Mouse (Mus musculus): Measurements from ENCODE around the gene H2-Eb1. TPM values are rescaled to one million over a fixed set of nuclear protein-coding genes. Genes with fewer than 3 reads are reported as not detected.

Gene H2-Eb1
- polyA plus RNA-seq, 1 experiment from 2014 or later: 0.63 TPM

GRCm38 (mm10) chr17:34345486-34345885 lies 39.8 kb downstream of the H2-Eb1 start:
- 81% methylated on average over 7 of the region's 7 CpGs for WGBS
- no peak for DNase-seq (ENCODE audit: low spot score)
- H3K27me3 ChIP-seq (replicated peaks; ENCODE audit: control insufficient read depth, insufficient read depth, low read length): no peaks in the 10 kb centered on the region; the same call in 1 of the 2 replicates
- H3K27ac ChIP-seq (ENCODE audit: low read depth, low read length): no peak overlapping the region
- no peaks in the 10 kb centered on the region for H3K9me3 ChIP-seq (ENCODE audit: control insufficient read depth, low read length)
- no peak overlapping the region for H3K4me2 ChIP-seq
- no peak overlapping the region for H3K9ac ChIP-seq (ENCODE audit: low read depth, low read length)
- H3K4me3 ChIP-seq (ENCODE audit: low read depth, low read length): no peak overlapping the region
- H3K4me1 ChIP-seq (replicated peaks; ENCODE audit: control insufficient read depth, insufficient read depth, low read length): no peaks in the 10 kb centered on the region
- no peak for ATAC-seq (replicated peaks; ENCODE audit: low FRiP score)
- no peaks in the 10 kb centered on the region for H3K36me3 ChIP-seq (ENCODE audit: control insufficient read depth, insufficient read depth, low read length)

GRCm38 (mm10) chr17:34346041-34346440 lies 40.4 kb downstream of the H2-Eb1 start:
- Histone ChIP-seq H3K4me2 (no peak overlapping the region), H3K4me3 (ENCODE audit: low read depth, low read length) (no peak overlapping the region), H3K27ac (ENCODE audit: low read depth, low read length) (no peak overlapping the region), H3K9me3 (ENCODE audit: control insufficient read depth, low read length) (no peaks in the 10 kb centered on the region), H3K4me1 (replicated peaks; ENCODE audit: control insufficient read depth, insufficient read depth, low read length) (no peaks in the 10 kb centered on the region), H3K36me3 (ENCODE audit: control insufficient read depth, insufficient read depth, low read length) (no peaks in the 10 kb centered on the region), H3K9ac (ENCODE audit: low read depth, low read length) (no peak overlapping the region), H3K27me3 (replicated peaks; ENCODE audit: control insufficient read depth, insufficient read depth, low read length) (no peaks in the 10 kb centered on the region; the same call in 1 of the 2 replicates)
- ATAC-seq (replicated peaks; ENCODE audit: low FRiP score) (no peak), DNase-seq (ENCODE audit: low spot score) (no peak)
- WGBS: 52% methylated on average over 3 of the region's 3 CpGs

DNA sequence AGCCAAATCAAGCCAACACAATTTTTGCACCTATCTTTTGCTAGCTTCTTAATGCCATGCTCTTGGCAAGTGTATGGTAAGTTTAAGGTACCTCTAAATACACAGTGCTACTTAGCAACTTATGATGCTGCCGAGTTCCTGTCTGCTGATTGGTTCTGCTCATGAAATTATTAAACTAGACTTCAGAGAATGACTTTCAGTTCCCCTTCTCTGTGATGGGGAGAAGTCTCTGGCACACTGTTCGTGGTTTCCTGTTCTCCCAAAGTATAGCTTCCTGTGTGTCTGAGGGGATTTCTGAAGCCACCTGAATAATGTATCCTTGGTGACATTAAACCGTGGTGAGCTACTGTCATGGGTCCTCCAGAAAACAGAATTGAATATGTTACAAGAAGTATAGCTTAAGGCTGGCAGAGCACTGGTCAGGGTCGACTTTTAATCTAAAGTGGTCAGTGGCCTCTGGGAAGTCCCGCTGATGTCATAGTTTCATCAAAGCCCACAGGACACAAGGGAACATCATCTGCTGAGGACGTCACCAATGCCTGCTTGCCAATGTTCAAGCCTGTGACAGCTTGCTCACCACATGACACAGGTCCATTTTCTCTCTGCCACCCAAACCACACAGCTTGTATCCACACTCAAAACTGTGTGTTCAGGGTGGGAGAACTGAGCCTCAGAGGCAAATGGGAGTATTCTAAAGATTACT lies 42.1 kb downstream of the H2-Eb1 start:
- Histone ChIP-seq H3K4me3 (ENCODE audit: low read depth, low read length) (no peak overlapping the region), H3K9me3 (ENCODE audit: control insufficient read depth, low read length) (no peaks in the 10 kb centered on the region), H3K36me3 (ENCODE audit: control insufficient read depth, insufficient read depth, low read length) (no peaks in the 10 kb centered on the region), H3K9ac (ENCODE audit: low read depth, low read length) (no peak overlapping the region), H3K27me3 (replicated peaks; ENCODE audit: control insufficient read depth, insufficient read depth, low read length) (no peaks in the 10 kb centered on the region), H3K4me1 (replicated peaks; ENCODE audit: control insufficient read depth, insufficient read depth, low read length) (no peaks in the 10 kb centered on the region), H3K27ac (ENCODE audit: low read depth, low read length) (no peak overlapping the region), H3K4me2 (no peak overlapping the region)
- DNase-seq (ENCODE audit: low spot score) (no peak), ATAC-seq (replicated peaks; ENCODE audit: low FRiP score) (no peak)
- WGBS: 50% methylated on average over 6 of the region's 6 CpGs

- Histone ChIP-seq H3K9me3 (ENCODE audit: control insufficient read depth, low read length) (no peaks in the 10 kb centered on the region), H3K4me2 (no peak overlapping the region), H3K27ac (ENCODE audit: low read depth, low read length) (no peak overlapping the region), H3K36me3 (ENCODE audit: control insufficient read depth, insufficient read depth, low read length) (no peaks in the 10 kb centered on the region), H3K4me1 (replicated peaks; ENCODE audit: control insufficient read depth, insufficient read depth, low read length) (no peaks in the 10 kb centered on the region), H3K9ac (ENCODE audit: low read depth, low read length) (no peak overlapping the region), H3K4me3 (ENCODE audit: low read depth, low read length) (no peak overlapping the region), H3K27me3 (replicated peaks; ENCODE audit: control insufficient read depth, insufficient read depth, low read length) (no peaks in the 10 kb centered on the region)
- WGBS: 6% methylated on average over 4 of the region's 4 CpGs
- DNase-seq (ENCODE audit: low spot score): peak; percentile 60
- no peak for ATAC-seq (replicated peaks; ENCODE audit: low FRiP score)
Observed at GRCm38 (mm10) chr17:34349429-34349828, 43.8 kb downstream of the H2-Eb1 start.

DNA sequence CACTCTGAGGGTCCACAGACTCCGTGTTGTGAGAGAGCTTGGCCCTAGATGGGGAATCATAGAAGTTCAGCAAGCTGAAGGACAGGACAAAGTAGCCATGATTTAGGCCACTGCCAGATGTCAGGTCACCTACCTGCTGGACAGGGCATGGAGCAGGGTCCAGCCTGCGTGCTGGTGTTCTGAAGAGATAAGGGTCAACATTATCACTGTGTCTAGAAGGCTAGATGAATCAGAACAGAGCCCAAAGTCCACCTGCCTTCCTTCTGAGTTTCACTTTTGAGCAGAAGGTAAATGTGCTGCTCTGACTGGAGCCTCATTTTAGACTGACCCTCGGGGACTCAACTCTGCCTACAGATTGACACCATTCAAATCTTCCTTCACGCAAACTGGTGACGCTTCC lies 48.9 kb downstream of the H2-Eb1 start, which contains the start of gene Btnl2:
Btnl2 (plus strand) TSS at position 284 of the 400 bp plus-strand sequence.
- no peak for DNase-seq (ENCODE audit: low spot score)
- Histone ChIP-seq H3K4me3 (ENCODE audit: low read depth, low read length) (no peak within 1 kb of the TSS), H3K27ac (ENCODE audit: low read depth, low read length) (no peak within 1 kb of the TSS), H3K4me2 (no peak within 1 kb of the TSS), H3K9ac (ENCODE audit: low read depth, low read length) (no peak within 1 kb of the TSS), H3K9me3 (ENCODE audit: control insufficient read depth, low read length) (no peaks in the 10 kb centered on the region), H3K4me1 (replicated peaks; ENCODE audit: control insufficient read depth, insufficient read depth, low read length) (no peaks in the 10 kb centered on the region), H3K36me3 (ENCODE audit: control insufficient read depth, insufficient read depth, low read length) (no peaks in the 10 kb centered on the region), H3K27me3 (replicated peaks; ENCODE audit: control insufficient read depth, insufficient read depth, low read length) (peaks cover 4% of the 10 kb centered on the region; the same call in 1 of the 2 replicates)
- no peak for ATAC-seq (replicated peaks; ENCODE audit: low FRiP score)
- WGBS: 78% methylated on average over 5 of the region's 5 CpGs

GRCm38 (mm10) chr17:34354940-34355339 lies 49.3 kb downstream of the H2-Eb1 start:
- Histone ChIP-seq H3K4me1 (replicated peaks; ENCODE audit: control insufficient read depth, insufficient read depth, low read length) (no peaks in the 10 kb centered on the region), H3K27me3 (replicated peaks; ENCODE audit: control insufficient read depth, insufficient read depth, low read length) (peaks cover 4% of the 10 kb centered on the region; the same call in 1 of the 2 replicates), H3K27ac (ENCODE audit: low read depth, low read length) (no peak overlapping the region), H3K36me3 (ENCODE audit: control insufficient read depth, insufficient read depth, low read length) (no peaks in the 10 kb centered on the region), H3K4me2 (no peak overlapping the region), H3K9me3 (ENCODE audit: control insufficient read depth, low read length) (no peaks in the 10 kb centered on the region), H3K9ac (ENCODE audit: low read depth, low read length) (no peak overlapping the region), H3K4me3 (ENCODE audit: low read depth, low read length) (no peak overlapping the region)
- DNase-seq (ENCODE audit: low spot score) (no peak), ATAC-seq (replicated peaks; ENCODE audit: low FRiP score) (no peak)
- WGBS: 65% methylated on average over 1 of the region's 1 CpGs

DNA sequence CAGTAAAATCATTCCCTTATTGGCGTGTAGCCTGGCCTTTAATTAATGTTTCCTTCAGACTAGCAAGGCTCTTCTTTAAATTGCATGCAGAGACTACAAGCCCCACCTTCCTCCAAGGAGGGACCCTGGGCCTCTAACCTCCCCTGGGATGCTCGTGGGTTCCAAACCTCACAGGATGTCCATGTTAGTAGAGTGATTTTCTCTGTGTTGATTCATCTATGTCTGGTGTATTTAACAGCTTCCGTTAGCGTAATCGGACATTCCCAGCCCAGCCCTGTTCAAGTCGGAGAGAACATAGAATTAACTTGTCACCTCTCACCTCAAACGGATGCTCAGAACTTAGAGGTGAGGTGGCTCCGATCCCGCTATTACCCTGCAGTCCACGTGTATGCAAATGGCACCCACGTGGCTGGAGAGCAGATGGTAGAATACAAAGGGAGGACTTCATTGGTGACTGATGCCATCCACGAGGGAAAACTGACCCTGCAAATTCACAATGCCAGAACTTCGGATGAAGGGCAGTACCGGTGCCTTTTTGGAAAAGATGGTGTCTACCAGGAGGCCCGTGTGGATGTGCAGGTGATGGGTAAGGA lies 57.4 kb downstream of the H2-Eb1 start:
- WGBS: 80% methylated on average over 15 of the region's 15 CpGs
- H3K4me1 ChIP-seq (replicated peaks; ENCODE audit: control insufficient read depth, insufficient read depth, low read length): no peaks in the 10 kb centered on the region
- H3K36me3 ChIP-seq (ENCODE audit: control insufficient read depth, insufficient read depth, low read length): no peaks in the 10 kb centered on the region
- no peaks in the 10 kb centered on the region for H3K9me3 ChIP-seq (ENCODE audit: control insufficient read depth, low read length)
- no peak overlapping the region for H3K27ac ChIP-seq (ENCODE audit: low read depth, low read length)
- H3K27me3 ChIP-seq (replicated peaks; ENCODE audit: control insufficient read depth, insufficient read depth, low read length): peaks cover 1% of the 10 kb centered on the region; the same call in 1 of the 2 replicates
- no peak overlapping the region for H3K9ac ChIP-seq (ENCODE audit: low read depth, low read length)
- H3K4me2 ChIP-seq: no peak overlapping the region
- DNase-seq (ENCODE audit: low spot score): no peak
- ATAC-seq (replicated peaks; ENCODE audit: low FRiP score): no peak
- H3K4me3 ChIP-seq (ENCODE audit: low read depth, low read length): no peak overlapping the region

GRCm38 (mm10) chr17:34363676-34364310 lies 58.1 kb downstream of the H2-Eb1 start:
- no peak overlapping the region for H3K4me2 ChIP-seq
- no peak overlapping the region for H3K9ac ChIP-seq (ENCODE audit: low read depth, low read length)
- WGBS: 66% methylated on average over 3 of the region's 3 CpGs
- H3K4me1 ChIP-seq (replicated peaks; ENCODE audit: control insufficient read depth, insufficient read depth, low read length): no peaks in the 10 kb centered on the region
- H3K27ac ChIP-seq (ENCODE audit: low read depth, low read length): no peak overlapping the region
- no peaks in the 10 kb centered on the region for H3K9me3 ChIP-seq (ENCODE audit: control insufficient read depth, low read length)
- no peaks in the 10 kb centered on the region for H3K27me3 ChIP-seq (replicated peaks; ENCODE audit: control insufficient read depth, insufficient read depth, low read length)
- no peaks in the 10 kb centered on the region for H3K36me3 ChIP-seq (ENCODE audit: control insufficient read depth, insufficient read depth, low read length)
- no peak for ATAC-seq (replicated peaks; ENCODE audit: low FRiP score)
- H3K4me3 ChIP-seq (ENCODE audit: low read depth, low read length): no peak overlapping the region
- no peak for DNase-seq (ENCODE audit: low spot score)

All from liver, embryonic 11.5 days (tissue).